Mouse (Mus musculus): ENCODE measurements around the gene Snrnp27.

GRCm38 (mm10) chr6:86640161-86640560 is 44.2 kb downstream of the Snrnp27 start:
- no peak for TF ChIP-seq CTCF (IDR thresholded peaks at IDR 0.05; ENCODE audit: borderline replicate concordance, extremely low read depth, insufficient read depth, insufficient read length)
- no peak for TF ChIP-seq POLR2A (IDR thresholded peaks at IDR 0.05; ENCODE audit: borderline replicate concordance, extremely low read depth, insufficient read depth, insufficient read length, poor library complexity, severe bottlenecking)

All from brain, embryonic 14.5 days (tissue).